Mouse (Mus musculus): ENCODE results near the gene Vim.

DNA sequence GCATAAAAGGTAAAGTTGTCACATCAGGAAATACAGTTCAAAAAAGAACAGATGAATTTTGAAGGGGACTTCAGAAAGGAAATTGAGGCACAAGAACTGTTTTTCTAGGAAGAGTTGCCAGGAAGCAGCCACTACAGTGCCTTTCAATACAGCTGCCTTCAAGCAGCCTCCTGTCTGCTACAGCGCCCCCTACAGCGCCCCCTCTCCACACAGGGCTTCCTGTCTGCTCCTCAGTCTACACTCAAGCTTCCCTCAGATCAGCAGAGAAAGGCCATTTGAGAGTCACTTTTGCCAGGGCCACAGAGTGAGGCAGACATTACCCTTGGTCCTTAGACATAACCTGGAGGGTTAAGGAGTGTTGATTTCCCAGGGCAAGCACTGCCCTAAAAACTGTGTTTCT is 36.0 kb upstream of the Vim start:
- TF ChIP-seq CTCF (IDR thresholded peaks at IDR 0.05; ENCODE audit: low read depth, low read length), result peak; percentile 31; the same call in 1 of the 2 replicates
- no peak for TF ChIP-seq TAL1 (conservative IDR thresholded peaks at IDR 0.05; ENCODE audit: low read depth, low read length)
- no peak for TF ChIP-seq GATA1 (IDR thresholded peaks at IDR 0.05; ENCODE audit: borderline replicate concordance, low read length)
- no peak for TF ChIP-seq POLR2AphosphoS5 (IDR thresholded peaks at IDR 0.05; ENCODE audit: insufficient replicate concordance, low read depth, low read length)
- TF ChIP-seq GATA2 (IDR thresholded peaks at IDR 0.05; ENCODE audit: borderline replicate concordance, low read depth, low read length), result no peak
